Mouse (Mus musculus) forelimb bud, embryonic 11.5 days (tissue): ENCODE measurements around the gene Olfr804.

Experiments
- DNase-seq: peaks from one replicate; pipeline ENCODE4 v3.0.0-alpha.2; 2012; ENCODE audit warnings: low read depth, low spot score

Gene Olfr804

DNA sequence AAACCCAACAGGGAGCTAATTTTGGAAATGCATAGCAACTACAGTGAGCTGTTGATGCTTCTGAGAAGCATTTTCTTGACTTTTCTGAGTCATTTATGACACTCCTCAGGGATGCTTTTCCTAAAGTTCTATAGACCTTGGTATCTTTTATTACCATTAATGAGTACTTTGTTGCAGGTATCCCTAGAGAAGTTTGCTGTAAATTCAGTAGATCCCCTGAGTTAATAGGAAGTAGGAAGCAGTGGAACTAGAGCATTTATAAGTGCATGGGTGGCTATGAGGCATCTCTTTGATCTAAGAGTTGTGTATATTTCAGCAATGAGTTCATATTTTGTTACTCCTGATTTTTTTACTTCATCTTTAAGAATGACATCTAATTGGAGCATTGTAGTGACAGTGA is at the start of gene Olfr804:
Gene Olfr804 (plus strand): TSS at position 301 of the 400 bp plus-strand sequence.
- DNase-seq = no peak

DNA sequence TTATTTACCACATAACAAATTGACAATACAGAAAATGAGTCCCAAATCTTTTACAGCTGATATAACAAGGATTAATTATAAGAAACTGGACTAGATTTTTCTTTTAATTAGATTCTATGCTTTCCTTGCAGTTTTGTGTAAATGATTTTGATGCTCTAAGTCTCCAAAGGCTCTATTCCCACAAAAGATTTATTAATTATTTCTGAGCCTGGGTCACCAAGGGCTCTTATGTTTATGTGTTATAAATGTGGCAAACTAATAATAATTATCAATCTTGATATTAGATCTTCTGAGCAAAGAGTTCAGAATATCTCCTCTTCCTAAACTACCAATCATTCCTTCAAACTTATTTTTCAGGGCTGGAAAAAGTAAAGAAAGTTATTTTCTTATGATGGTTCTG is 45.6 kb upstream of the Olfr804 start, which contains the start of gene Olfr800:
Gene Olfr800 (plus strand): TSS at position 301 of the 400 bp plus-strand sequence.
- DNase-seq = no peak

DNA sequence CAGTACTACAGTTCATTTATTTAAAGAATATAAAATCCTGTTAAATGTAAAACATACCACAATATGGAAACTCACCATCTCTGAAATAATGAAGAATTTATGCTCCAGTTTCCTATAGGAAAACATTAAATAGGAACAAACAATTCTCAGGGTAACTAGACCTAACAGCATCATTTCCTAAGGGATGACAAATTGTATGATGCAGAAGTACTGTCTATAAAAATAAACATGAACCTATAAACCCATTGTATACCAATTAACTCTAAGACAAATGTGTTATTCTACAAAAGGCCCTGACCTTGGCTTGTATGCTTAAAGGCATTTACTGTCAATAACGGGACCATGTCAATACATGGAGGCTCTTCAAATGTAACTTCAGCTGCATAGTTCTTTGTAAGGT is 29.2 kb upstream of the Olfr804 start, which contains the start of gene Olfr801:
Gene Olfr801 (minus strand): TSS at position 101 of the 400 bp plus-strand sequence.
- DNase-seq = no peak

DNA sequence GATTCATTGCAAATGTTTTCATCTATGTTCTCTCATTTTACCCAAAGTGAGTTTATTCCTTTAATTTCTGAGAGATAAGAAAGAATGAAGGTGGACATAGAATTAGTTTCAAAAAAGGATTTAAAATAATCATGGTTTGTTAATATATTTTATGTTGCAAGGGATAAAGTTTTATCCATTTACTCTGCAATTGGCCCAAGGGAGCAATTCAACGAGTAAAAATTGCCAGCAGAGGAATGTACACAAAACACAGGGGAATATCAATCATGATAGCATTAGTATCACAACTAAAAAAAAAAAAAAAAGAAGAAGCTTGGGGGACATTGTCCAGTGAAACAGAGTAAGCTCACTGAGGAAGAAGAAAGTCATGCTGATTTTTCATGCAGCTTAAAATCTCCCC is 14.9 kb upstream of the Olfr804 start, which contains the start of gene Olfr802:
Gene Olfr802 (minus strand): TSS at position 101 of the 400 bp plus-strand sequence.
- DNase-seq = no peak

DNA sequence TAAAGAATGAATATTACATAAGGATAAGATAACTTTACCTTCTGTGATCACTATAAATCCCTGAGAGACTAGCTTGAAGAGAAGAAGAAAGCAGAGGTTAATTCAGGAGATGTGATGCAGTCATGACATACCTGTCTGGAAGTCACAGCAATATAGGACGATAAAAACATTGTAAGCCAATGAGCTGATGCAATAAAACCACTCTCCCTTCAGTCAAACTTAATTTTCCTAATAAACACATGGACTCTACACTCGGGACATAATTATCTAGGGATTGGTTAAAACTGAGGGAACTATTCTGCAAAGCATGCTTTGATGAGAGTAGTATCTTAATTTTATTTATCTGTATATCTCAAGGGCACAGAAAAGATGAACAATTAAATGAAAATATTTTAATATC is 8.8 kb upstream of the Olfr804 start, which contains the start of gene Olfr803:
Gene Olfr803 (minus strand): TSS at position 101 of the 400 bp plus-strand sequence.
- DNase-seq = no peak

DNA sequence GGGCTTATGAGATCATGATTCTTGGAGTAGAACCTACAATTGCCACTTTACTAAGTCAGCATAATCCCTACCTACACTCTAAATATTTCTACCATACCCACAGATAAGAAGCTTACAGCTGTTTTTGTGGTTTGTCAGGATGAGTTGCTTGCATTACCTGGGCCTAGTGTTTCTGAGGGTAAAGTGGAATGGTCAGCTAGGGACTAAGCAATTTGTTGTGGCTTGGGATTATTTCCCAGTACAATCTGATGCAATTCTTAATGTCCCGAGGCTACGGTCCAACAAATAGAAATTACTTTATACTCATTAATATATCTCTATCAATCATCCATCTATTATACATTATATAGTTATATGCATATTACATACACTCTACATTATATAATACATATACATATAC is 26.3 kb downstream of the Olfr804 start, which contains the start of gene Olfr805:
Gene Olfr805 (minus strand): TSS at position 101 of the 400 bp plus-strand sequence.
- DNase-seq = no peak

DNA sequence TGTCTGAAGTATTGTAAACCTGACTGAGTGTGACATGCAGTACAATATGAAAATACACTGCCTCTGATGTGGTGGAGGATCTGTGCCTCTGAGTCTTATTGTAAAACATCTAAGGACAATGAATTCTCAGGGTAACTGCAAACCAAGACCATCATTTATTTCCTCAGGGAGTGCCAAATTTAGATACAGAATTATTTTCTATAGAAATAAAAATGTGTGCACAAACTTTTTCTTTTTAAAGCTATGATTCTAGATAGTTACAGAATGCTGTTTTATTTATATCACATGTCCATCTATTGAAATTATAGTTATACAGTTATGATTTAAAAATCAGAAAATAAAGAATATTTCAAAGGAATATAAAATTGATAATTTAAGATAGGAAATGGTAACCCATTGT is 38.8 kb downstream of the Olfr804 start, which contains the start of gene Olfr806:
Gene Olfr806 (minus strand): TSS at position 101 of the 400 bp plus-strand sequence.
- DNase-seq = no peak

DNA sequence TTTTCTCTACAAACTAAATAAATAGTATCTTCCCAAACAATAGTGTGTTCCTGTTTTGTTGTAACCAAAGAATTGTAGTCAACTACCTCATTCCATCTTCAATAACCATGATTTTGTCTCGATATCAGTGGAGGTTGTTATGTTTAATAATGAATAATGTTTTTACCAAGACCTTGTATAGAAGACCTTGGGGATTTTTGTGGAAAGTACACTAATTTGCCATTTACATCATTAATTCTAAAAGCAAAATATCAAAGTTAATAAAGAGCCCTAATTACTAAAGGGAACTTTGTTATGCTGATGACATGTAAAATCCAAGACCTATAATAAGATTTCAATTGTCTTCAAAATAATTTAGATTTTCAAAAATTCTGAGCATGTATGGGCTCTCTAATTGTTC is 54.7 kb downstream of the Olfr804 start, which contains the start of gene Olfr807:
Gene Olfr807 (minus strand): TSS at position 101 of the 400 bp plus-strand sequence.
- no peak for DNase-seq
